Mouse (Mus musculus): ENCODE measurements around the gene Olfm2.
"Not testable (repeated sequence)": the region's sequence is repeated elsewhere in the genome, so short reads cannot be mapped to it uniquely, and the experiment has no call there.

Olfm2 gene

GRCm38 (mm10) chr9:20696107-20696712 lies 49.9 kb downstream of the Olfm2 start:
- DNase-seq: no peak

DNA sequence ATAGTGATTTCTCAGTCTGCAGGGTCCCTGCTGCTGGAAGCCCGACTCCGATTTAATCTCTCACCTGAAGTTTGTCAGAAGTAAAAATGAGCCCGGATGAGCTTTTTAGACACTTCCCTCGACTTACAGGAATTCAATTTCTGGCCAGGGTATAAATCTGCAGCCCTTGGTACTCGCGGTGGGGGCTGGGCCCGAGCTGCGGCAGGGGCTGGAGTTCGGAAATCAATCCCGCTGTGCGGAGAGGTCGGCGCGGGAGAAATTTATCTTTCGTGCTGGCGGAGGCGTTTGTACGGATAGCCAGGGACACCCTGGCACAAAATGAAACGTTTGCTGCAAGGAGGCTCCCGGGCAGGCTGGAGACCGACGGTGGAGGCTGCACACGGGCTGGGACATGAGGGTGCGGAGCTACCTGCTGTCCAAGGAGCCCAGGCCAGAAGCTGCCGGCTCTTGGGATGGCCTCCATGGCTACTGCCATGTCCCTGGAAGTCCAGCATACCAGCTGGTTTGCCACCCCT lies 51.4 kb downstream of the Olfm2 start:
- no peak for DNase-seq

GRCm38 (mm10) chr9:20692863-20693262 lies 53.3 kb downstream of the Olfm2 start:
- no peak for DNase-seq

GRCm38 (mm10) chr9:20690449-20690848 lies 55.7 kb downstream of the Olfm2 start:
- DNase-seq: not testable (repeated sequence)

- no peak for DNase-seq
These were observed 56.2 kb downstream of the Olfm2 start for GRCm38 (mm10) chr9:20689913-20690312.

GRCm38 (mm10) chr9:20689403-20689802 lies 56.7 kb downstream of the Olfm2 start:
- no peak for DNase-seq

DNA sequence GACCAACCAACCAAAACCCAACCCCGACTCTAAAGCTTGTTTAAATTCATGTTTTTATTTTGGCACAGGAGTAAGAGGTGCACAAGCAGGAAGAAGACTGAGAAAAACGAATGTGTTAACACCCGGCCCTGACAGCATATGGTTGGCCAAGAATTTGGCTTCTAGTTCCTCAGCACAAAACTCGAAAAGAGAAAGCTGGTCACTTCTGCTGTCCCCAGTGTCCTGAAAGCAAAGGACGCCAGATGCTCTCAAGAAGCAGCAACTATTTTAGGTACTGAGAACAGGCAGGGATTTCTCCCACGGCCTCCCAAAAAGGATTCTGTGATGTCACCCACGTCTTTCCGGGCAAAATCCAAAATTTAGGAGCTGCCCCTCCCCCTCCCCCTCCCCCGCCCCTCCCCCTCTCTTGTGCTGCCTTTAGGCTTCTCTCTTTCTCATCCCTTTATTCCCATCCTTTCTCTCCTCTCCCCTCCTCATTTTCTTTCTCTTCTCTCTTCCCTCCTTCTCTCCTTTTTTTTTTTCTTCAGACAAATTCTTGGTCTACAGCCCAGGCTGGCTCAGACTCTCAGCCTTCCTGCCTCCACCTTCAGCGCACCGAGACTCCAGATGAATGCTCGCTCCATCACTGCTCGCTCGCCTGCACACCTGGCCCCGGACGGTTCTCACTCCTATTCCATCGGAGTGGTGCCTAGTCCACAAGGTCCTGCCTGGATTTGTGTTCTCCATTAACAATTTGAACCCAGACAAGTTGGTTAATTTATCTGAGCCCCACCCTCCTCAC lies 60.9 kb downstream of the Olfm2 start:
- DNase-seq: no peak

DNA sequence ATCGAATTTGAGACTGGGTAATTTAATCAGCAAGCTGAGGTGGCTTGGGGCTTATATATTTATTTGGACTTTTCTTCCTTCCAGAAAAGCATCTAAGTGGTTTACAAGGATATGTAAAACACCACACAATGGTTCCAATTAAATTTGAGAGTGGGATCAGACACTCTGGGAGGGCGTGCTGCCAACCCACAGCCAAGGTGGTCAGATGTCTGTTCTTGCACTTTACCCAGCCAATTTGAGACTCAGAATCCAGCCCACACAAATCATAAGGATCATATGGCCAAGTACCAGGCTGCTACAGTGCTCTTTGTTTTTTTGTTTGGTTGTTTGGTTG lies 63.8 kb downstream of the Olfm2 start:
- DNase-seq: no peak

GRCm38 (mm10) chr9:20681546-20682388 lies 64.4 kb downstream of the Olfm2 start:
- DNase-seq: no peak

GRCm38 (mm10) chr9:20680378-20680958 lies 65.7 kb downstream of the Olfm2 start:
- DNase-seq: no peak

DNA sequence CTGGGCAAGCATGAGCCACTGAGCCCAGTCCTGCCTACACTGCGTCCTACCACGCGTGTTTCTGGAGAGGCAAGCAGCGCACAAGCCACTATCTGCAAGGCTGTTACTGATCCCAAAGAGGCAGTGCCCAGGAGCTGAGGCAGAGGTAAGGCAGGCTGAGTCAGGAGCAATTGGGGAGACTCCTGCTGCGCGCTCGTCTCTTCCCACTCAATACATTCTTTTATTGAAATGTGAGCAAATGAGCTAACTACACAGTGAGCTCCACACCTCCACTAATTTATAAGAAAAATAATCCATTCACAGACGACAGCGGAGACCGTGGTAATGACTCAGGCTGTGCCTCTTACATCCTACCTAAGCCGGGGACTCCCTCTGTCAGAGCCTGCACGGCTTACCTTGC lies 68.3 kb downstream of the Olfm2 start:
- DNase-seq: no peak

- no peak for DNase-seq
These were observed 74.1 kb downstream of the Olfm2 start for GRCm38 (mm10) chr9:20672047-20672446.

GRCm38 (mm10) chr9:20668065-20668464 lies 78.1 kb downstream of the Olfm2 start:
- no peak for DNase-seq

- DNase-seq: peak; percentile 59
These were observed 79.6 kb downstream of the Olfm2 start for GRCm38 (mm10) chr9:20666510-20667034.

GRCm38 (mm10) chr9:20665925-20666324 lies 80.2 kb downstream of the Olfm2 start:
- no peak for DNase-seq

DNA sequence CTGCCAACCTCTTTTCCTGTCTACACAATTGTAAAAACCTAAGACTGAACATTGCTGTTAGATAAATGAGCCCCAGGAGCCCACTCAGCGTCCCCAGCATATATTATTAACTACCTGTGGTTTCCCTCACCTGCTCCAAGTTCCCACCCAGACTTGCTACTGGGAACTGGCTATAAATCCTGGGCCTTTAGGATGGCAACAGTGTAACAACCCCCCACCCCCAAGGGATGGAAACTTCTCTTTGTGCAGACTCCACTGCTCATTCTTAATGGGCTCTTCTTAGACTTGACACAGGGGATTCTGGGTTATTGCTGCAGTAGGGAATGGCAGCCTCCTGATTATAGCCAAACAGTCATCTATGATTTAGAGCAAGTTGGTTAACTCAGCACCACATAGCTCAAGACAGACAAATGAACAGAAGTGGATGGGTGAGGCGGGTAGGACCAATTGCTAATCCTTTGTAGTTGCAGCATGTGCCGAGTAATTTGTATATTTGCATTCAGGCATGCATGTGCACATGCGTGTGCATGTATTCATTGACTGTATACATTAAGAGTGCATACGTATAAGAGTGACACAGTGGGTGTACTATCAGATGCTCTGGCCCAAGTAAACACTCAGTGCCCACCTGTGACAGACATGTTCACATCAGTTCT lies 81.0 kb downstream of the Olfm2 start:
- DNase-seq: no peak

- no peak for DNase-seq
These were observed 81.8 kb downstream of the Olfm2 start for GRCm38 (mm10) chr9:20664366-20664765.

DNA sequence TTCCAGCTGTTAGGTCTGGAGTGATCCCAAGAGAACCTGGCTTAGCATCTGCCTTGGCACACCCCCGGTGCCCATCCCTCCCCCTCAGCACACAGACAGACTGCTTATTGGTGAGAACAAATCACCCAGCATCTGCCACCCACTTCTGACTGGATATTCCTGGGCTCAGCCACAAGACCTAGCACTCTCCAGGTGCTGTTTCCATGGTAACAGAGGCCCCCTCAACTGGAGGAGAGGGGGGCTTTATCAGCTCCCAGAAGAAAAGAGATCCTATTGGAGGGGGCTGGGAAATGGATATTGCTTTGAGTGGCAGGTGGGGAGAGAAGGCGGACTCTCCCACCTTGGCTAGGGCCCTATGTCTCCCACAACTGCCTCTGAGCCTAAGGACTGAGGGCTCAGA lies 82.2 kb downstream of the Olfm2 start:
- no peak for DNase-seq

DNA sequence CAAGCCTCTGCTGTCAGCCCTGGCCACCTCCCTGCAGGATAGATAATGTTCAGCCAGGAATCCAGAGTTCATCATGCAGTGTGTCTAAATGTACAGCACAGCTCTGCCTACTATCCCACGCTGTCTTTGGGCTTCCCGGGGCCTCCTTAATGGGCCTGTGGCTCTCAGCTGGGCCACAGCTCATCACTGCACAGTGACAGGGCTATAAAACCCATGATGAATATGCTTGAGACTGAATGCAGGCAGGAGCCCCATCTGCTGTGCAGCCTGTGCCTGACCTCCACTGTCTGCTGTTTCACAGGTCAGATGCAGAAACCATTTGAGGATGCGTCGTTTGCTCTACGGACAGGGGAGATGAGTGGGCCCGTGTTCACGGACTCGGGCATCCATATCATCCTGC lies 83.3 kb downstream of the Olfm2 start:
- DNase-seq: no peak

DNA sequence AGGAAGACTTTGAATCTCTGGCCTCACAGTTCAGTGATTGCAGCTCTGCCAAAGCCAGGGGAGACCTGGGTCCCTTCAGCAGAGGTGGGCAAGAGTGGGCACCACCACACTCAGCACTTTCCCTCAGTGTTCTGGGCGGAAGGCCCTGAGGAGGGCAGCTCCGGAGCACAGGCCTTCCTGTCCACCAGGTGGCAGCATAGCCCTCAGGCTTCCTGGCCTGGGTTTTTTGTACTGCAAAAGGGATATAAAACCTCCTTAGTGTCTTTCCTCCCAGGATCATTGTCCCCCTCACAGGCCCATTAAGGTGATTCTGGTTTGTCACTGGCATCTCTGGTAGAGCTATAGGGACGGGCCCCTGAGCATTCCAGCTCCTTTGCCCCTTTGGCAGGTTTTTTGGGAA lies 83.8 kb downstream of the Olfm2 start:
- DNase-seq: peak; percentile 88

- no peak for DNase-seq
These were observed 88.6 kb downstream of the Olfm2 start for GRCm38 (mm10) chr9:20657546-20657945.

DNA sequence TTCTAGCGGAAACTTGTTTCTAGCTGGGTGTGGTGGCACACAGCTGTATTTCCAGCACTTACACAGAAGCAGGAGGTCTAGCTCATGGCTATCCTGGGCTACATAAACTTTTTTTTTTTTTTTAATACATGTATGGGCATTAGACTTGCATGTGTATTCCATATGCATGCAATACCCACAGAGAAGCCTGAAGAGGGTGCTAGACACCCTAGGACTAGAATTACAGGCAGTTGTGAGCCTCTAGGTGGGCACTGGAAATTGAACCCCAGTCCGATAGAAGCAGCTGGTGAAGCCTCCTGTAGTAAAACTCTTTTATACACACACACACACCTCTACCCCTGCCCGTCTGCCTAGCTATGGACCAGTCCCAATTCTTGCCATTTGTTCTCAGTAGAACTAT lies 92.3 kb downstream of the Olfm2 start:
- DNase-seq: no peak
